Mouse (Mus musculus): Measurements from ENCODE around the gene Gclc. TPM values are rescaled to one million over a fixed set of nuclear protein-coding genes. Genes with fewer than 3 reads are reported as not detected.

Gclc gene
- total and polyA plus RNA-seq, 2 experiments from 2014 or later: 14.4 to 28.4 TPM

DNA sequence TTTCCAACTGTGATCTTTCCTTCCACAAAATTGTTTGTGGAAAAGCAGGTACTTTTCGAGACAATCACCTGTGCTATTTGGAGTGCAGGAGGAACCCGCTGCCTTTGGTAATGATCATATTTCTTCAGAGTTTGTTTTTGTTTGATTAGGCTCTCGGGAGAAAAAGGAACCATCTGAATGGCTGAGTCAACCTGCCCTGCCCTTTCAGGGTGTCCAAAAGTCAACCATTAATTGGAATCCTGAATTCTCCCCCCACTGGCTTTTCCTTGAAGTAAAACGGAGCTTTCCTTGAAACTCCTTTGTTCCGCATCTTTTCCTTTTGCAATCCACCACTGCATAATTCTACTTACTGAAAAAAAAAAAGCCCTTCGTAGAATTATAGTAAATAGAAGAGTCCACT is 30.1 kb upstream of the Gclc start:
- Histone ChIP-seq H3K27me3 (ENCODE audit: insufficient read depth, low read length) (no peaks in the 10 kb centered on the region), H3K36me3 (ENCODE audit: insufficient read depth) (no peaks in the 10 kb centered on the region), H3K4me1 (ENCODE audit: insufficient read depth) (no peaks in the 10 kb centered on the region), H3K4me3 (ENCODE audit: low read depth, low read length) (no peak overlapping the region), H3K27ac (ENCODE audit: low read depth, low read length) (no peak overlapping the region), H3K9ac (no peak overlapping the region), H3K4me2 (ENCODE audit: low read depth) (no peak overlapping the region), H3K9me3 (ENCODE audit: low read length) (no peaks in the 10 kb centered on the region)
- ATAC-seq: no peak
- no peak for TF ChIP-seq CTCF (IDR thresholded peaks at IDR 0.05; ENCODE audit: low read depth)
- DNase-seq: no peak
- WGBS: 77% methylated on average over 6 of the region's 6 CpGs

DNA sequence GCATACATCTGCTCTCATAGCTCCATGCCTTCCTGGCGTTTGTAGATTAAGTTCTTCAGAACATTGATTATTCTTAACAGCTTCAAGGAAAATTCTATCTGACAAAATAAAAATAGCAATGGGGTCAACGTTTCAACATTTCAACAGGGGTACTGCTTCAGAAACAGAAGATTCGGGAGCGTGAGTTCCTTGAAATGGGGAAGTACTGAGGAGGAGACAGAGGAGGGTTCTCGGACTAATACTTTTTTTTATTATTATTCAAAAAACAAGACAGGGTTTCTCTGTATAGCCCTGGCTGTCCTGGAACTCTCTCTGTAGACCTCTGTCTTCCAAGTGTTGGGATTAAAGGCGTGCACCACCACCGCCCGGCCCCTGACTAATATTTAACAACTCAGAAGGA is 28.9 kb upstream of the Gclc start:
- TF ChIP-seq CTCF (IDR thresholded peaks at IDR 0.05; ENCODE audit: low read depth): no peak
- DNase-seq (no peak), ATAC-seq (no peak)
- no peaks in the 10 kb centered on the region for H3K27me3 ChIP-seq (ENCODE audit: insufficient read depth, low read length)
- no peak overlapping the region for H3K9ac ChIP-seq
- H3K27ac ChIP-seq (ENCODE audit: low read depth, low read length): no peak overlapping the region
- H3K9me3 ChIP-seq (ENCODE audit: low read length): no peaks in the 10 kb centered on the region
- 94% methylated on average over 8 of the region's 8 CpGs for WGBS
- H3K36me3 ChIP-seq (ENCODE audit: insufficient read depth): no peaks in the 10 kb centered on the region
- no peak overlapping the region for H3K4me2 ChIP-seq (ENCODE audit: low read depth)
- no peak overlapping the region for H3K4me3 ChIP-seq (ENCODE audit: low read depth, low read length)
- no peaks in the 10 kb centered on the region for H3K4me1 ChIP-seq (ENCODE audit: insufficient read depth)

- Histone ChIP-seq H3K36me3 (ENCODE audit: insufficient read depth) (no peaks in the 10 kb centered on the region), H3K9me3 (ENCODE audit: low read length) (no peaks in the 10 kb centered on the region), H3K4me2 (ENCODE audit: low read depth) (no peak overlapping the region), H3K9ac (no peak overlapping the region), H3K4me1 (ENCODE audit: insufficient read depth) (no peaks in the 10 kb centered on the region), H3K27ac (ENCODE audit: low read depth, low read length) (no peak overlapping the region), H3K4me3 (ENCODE audit: low read depth, low read length) (no peak overlapping the region), H3K27me3 (ENCODE audit: insufficient read depth, low read length) (no peaks in the 10 kb centered on the region)
- 94% methylated on average over 6 of the region's 6 CpGs for WGBS
- no peak for DNase-seq
- TF ChIP-seq CTCF (IDR thresholded peaks at IDR 0.05; ENCODE audit: low read depth): no peak
- no peak for ATAC-seq
Observed at GRCm38 (mm10) chr9:77726018-77726684, 28.2 kb upstream of the Gclc start.

DNA sequence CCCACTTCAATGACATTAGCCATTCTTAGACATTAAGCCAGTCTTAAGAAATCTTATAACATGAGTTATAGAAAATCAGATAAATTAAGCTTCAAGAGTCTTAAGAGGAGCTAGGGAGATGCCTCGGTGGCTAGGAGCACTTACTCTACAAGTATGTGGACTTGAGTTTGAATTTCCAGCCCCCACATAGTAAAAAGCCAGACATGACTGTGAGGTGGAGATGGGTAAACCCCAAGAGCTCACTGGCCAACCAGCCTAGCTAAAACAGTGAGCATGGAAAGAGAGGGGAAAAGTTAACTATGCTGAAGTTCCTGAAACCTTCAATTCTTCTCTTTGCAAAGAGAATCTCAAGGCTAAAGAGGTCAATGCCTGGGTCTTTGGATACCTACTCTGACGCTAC is 27.3 kb upstream of the Gclc start:
- no peak overlapping the region for H3K9ac ChIP-seq
- DNase-seq: no peak
- H3K27me3 ChIP-seq (ENCODE audit: insufficient read depth, low read length): no peaks in the 10 kb centered on the region
- H3K36me3 ChIP-seq (ENCODE audit: insufficient read depth): no peaks in the 10 kb centered on the region
- no peak overlapping the region for H3K4me2 ChIP-seq (ENCODE audit: low read depth)
- no peak overlapping the region for H3K27ac ChIP-seq (ENCODE audit: low read depth, low read length)
- ATAC-seq: no peak
- 96% methylated on average over 2 of the region's 2 CpGs for WGBS
- H3K4me1 ChIP-seq (ENCODE audit: insufficient read depth): no peaks in the 10 kb centered on the region
- H3K4me3 ChIP-seq (ENCODE audit: low read depth, low read length): no peak overlapping the region
- H3K9me3 ChIP-seq (ENCODE audit: low read length): no peaks in the 10 kb centered on the region
- no peak for TF ChIP-seq CTCF (IDR thresholded peaks at IDR 0.05; ENCODE audit: low read depth)

DNA sequence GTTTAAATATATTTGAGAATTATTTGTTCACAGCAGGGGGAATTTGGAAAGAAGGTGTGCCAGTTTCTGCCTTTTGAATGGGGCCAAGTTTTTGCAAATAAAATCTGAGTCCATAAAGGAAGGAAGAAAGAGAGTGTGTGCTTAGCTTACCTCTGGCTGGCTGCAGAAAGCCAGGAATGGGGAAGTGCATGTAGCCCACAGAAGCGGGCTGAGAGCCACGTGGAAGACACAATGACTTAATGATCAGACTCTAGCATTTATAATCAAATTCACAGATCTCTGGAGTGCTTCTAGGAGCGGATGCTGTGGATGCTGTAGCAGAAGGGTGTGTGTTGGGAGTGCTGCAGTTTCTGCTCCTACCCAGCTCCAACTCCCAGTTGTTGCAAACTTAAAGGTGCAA is 22.3 kb upstream of the Gclc start:
- no peak overlapping the region for H3K27ac ChIP-seq (ENCODE audit: low read depth, low read length)
- H3K9me3 ChIP-seq (ENCODE audit: low read length): no peaks in the 10 kb centered on the region
- no peak for ATAC-seq
- DNase-seq: no peak
- no peaks in the 10 kb centered on the region for H3K4me1 ChIP-seq (ENCODE audit: insufficient read depth)
- H3K27me3 ChIP-seq (ENCODE audit: insufficient read depth, low read length): no peaks in the 10 kb centered on the region
- H3K4me2 ChIP-seq (ENCODE audit: low read depth): no peak overlapping the region
- no peak overlapping the region for H3K9ac ChIP-seq
- H3K36me3 ChIP-seq (ENCODE audit: insufficient read depth): no peaks in the 10 kb centered on the region
- 60% methylated on average over 3 of the region's 3 CpGs for WGBS
- TF ChIP-seq CTCF (IDR thresholded peaks at IDR 0.05; ENCODE audit: low read depth): no peak
- no peak overlapping the region for H3K4me3 ChIP-seq (ENCODE audit: low read depth, low read length)

GRCm38 (mm10) chr9:77737298-77738041 is 16.9 kb upstream of the Gclc start:
- no peak for TF ChIP-seq CTCF (IDR thresholded peaks at IDR 0.05; ENCODE audit: low read depth)
- H3K27me3 ChIP-seq (ENCODE audit: insufficient read depth, low read length): no peaks in the 10 kb centered on the region
- no peaks in the 10 kb centered on the region for H3K36me3 ChIP-seq (ENCODE audit: insufficient read depth)
- H3K4me2 ChIP-seq (ENCODE audit: low read depth): no peak overlapping the region
- no peak overlapping the region for H3K4me3 ChIP-seq (ENCODE audit: low read depth, low read length)
- 87% methylated on average over 6 of the region's 6 CpGs for WGBS
- H3K9me3 ChIP-seq (ENCODE audit: low read length): no peaks in the 10 kb centered on the region
- H3K4me1 ChIP-seq (ENCODE audit: insufficient read depth): no peaks in the 10 kb centered on the region
- no peak for ATAC-seq
- no peak overlapping the region for H3K9ac ChIP-seq
- no peak overlapping the region for H3K27ac ChIP-seq (ENCODE audit: low read depth, low read length)
- DNase-seq: no peak

GRCm38 (mm10) chr9:77741452-77741851 is 12.9 kb upstream of the Gclc start:
- H3K27ac ChIP-seq (ENCODE audit: low read depth, low read length): no peak overlapping the region
- no peak overlapping the region for H3K4me3 ChIP-seq (ENCODE audit: low read depth, low read length)
- TF ChIP-seq CTCF (IDR thresholded peaks at IDR 0.05; ENCODE audit: low read depth): no peak
- H3K9ac ChIP-seq: no peak overlapping the region
- H3K4me2 ChIP-seq (ENCODE audit: low read depth): no peak overlapping the region
- 61% methylated on average over 1 of the region's 1 CpGs for WGBS
- H3K27me3 ChIP-seq (ENCODE audit: insufficient read depth, low read length): no peaks in the 10 kb centered on the region
- ATAC-seq: no peak
- no peaks in the 10 kb centered on the region for H3K4me1 ChIP-seq (ENCODE audit: insufficient read depth)
- H3K9me3 ChIP-seq (ENCODE audit: low read length): no peaks in the 10 kb centered on the region
- H3K36me3 ChIP-seq (ENCODE audit: insufficient read depth): no peaks in the 10 kb centered on the region
- no peak for DNase-seq

Measured in forebrain, postnatal 0 days (tissue).